Mouse (Mus musculus) CD4-positive, CD25-positive, alpha-beta regulatory T cell, adult 4 months (primary cell): ENCODE measurements around the gene Rimbp3. TPM values are rescaled to one million over a fixed set of nuclear protein-coding genes. Genes with fewer than 3 reads are reported as not detected.
"Not testable (repeated sequence)": the region's sequence is repeated elsewhere in the genome, so short reads cannot be mapped to it uniquely, and the experiment has no call there.

ENCODE experiments used
- ATAC-seq: one replicate; pipeline ENCODE4 v1.8.0; 2017
- polyA plus RNA-seq, 2 experiments: library from polyadenylated mRNA; unstranded; fragments of 100-300 nt; shearing (Covaris generic); gene quantifications; one replicate each; pipeline ENCODE4 v1.2.1; 2017

The Rimbp3 gene
- polyA plus RNA-seq, 2 experiments from 2014 or later: not detected

GRCm38 (mm10) chr16:17220127-17220733, 11.8 kb downstream of the Rimbp3 start:
- no peak for ATAC-seq

GRCm38 (mm10) chr16:17222197-17222596, 13.8 kb downstream of the Rimbp3 start:
- peak; percentile 100 for ATAC-seq

- ATAC-seq: no peak
Observed at GRCm38 (mm10) chr16:17225584-17225983, 17.2 kb downstream of the Rimbp3 start.

- no peak for ATAC-seq
Observed at GRCm38 (mm10) chr16:17226496-17226895, 18.1 kb downstream of the Rimbp3 start.

GRCm38 (mm10) chr16:17231523-17231922, 23.1 kb downstream of the Rimbp3 start:
- ATAC-seq: not testable (repeated sequence)

- ATAC-seq: peak; percentile 94
Observed at GRCm38 (mm10) chr16:17232794-17233701, 24.6 kb downstream of the Rimbp3 start, which contains the start of gene Hic2. Hic2 (plus strand) TSS chr16:17233572.

GRCm38 (mm10) chr16:17233702-17234498, 25.5 kb downstream of the Rimbp3 start:
- peak; percentile 41 for ATAC-seq

- no peak for ATAC-seq
Observed at GRCm38 (mm10) chr16:17234499-17234895, 26.1 kb downstream of the Rimbp3 start.

GRCm38 (mm10) chr16:17234916-17235665, 26.7 kb downstream of the Rimbp3 start:
- ATAC-seq: no peak

- ATAC-seq: no peak
Observed at GRCm38 (mm10) chr16:17237634-17238033, 29.2 kb downstream of the Rimbp3 start.

- ATAC-seq: no peak
Observed at GRCm38 (mm10) chr16:17239409-17239808, 31.0 kb downstream of the Rimbp3 start.

- ATAC-seq: no peak
Observed at GRCm38 (mm10) chr16:17243731-17244130, 35.3 kb downstream of the Rimbp3 start.

GRCm38 (mm10) chr16:17244996-17245395, 36.6 kb downstream of the Rimbp3 start:
- no peak for ATAC-seq

- ATAC-seq: no peak
Observed at GRCm38 (mm10) chr16:17247727-17248126, 39.3 kb downstream of the Rimbp3 start.

GRCm38 (mm10) chr16:17249135-17249534, 40.7 kb downstream of the Rimbp3 start:
- ATAC-seq: no peak

GRCm38 (mm10) chr16:17251539-17251938, 43.1 kb downstream of the Rimbp3 start:
- ATAC-seq: no peak

- no peak for ATAC-seq
Observed at GRCm38 (mm10) chr16:17252086-17252726, 43.8 kb downstream of the Rimbp3 start.

- ATAC-seq: no peak
Observed at GRCm38 (mm10) chr16:17252841-17253240, 44.4 kb downstream of the Rimbp3 start.

GRCm38 (mm10) chr16:17254005-17254597, 45.7 kb downstream of the Rimbp3 start:
- ATAC-seq: no peak

- ATAC-seq: no peak
Observed at GRCm38 (mm10) chr16:17255270-17255669, 46.9 kb downstream of the Rimbp3 start.

GRCm38 (mm10) chr16:17257359-17257821, 49.0 kb downstream of the Rimbp3 start:
- ATAC-seq: no peak
